Mouse (Mus musculus): Measurements from ENCODE around the gene Scamp3.

- no peak for TF ChIP-seq FLI1 (IDR thresholded peaks at IDR 0.05; ENCODE audit: low read length)
- TF ChIP-seq GATA1 (IDR thresholded peaks at IDR 0.05; ENCODE audit: borderline replicate concordance, low read length): no peak
These were observed 38.6 kb downstream of the Scamp3 start for GRCm38 (mm10) chr3:89215853-89216252.
